Comparison of ENCODE assay signal across 24 mouse cellular contexts in the genomic region with DNA sequence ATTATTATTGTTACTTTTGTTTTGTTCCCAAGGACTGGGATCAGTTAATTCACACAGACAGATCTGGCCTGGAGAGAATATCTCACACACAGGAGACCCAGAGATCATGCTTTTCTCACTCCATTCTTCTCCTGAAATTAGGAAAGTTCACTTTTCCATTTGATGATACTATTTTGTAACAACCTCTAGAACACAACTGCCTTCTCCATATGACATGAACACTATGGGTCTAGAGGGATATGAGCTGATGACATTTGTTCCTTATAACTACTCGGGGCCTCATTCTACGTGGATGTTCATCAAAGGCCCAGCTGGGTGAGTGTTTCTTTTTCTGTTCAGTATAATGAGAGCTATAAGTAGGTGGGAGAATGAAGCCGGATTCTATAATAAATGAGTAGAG. TPM values are rescaled to one million over a fixed set of nuclear protein-coding genes. Genes with fewer than 3 reads are reported as not detected.
"Had no signal": no experiment of that assay in that cellular context is flagged by ENCODE, and none has a peak within 500 bp of the region (broad histone marks: within the 10 kb centered on the region; RNA-seq: fewer than 3 reads in every experiment).

A gene (plus strand): TSS at position 301 of the 400 bp plus-strand sequence.

- H3K27me3 ChIP-seq: neural tube, embryonic 13.5 days; neural tube, embryonic 15.5 days; stomach, embryonic 15.5 days had no signal

- H3K4me3 ChIP-seq: neural tube, embryonic 13.5 days; neural tube, embryonic 15.5 days; stomach, embryonic 15.5 days had no signal

- H3K27ac ChIP-seq: neural tube, embryonic 13.5 days; neural tube, embryonic 15.5 days; stomach, embryonic 15.5 days; stomach, postnatal 0 days had no signal

- H3K9me3 ChIP-seq: neural tube, embryonic 13.5 days; neural tube, embryonic 15.5 days; stomach, embryonic 15.5 days had no signal

- DNase-seq: retina, postnatal 1 day; right cerebral cortex, adult 18-20 months; right cerebral cortex, postnatal 14 days; right cerebral cortex, postnatal 25 days; right cerebral cortex, postnatal 4 days; spleen, adult 18-20 months; thymus, adult 18-20 months; thymus, adult 2 months; thymus, postnatal 14 days; thymus, postnatal 25 days; thymus, postnatal 36 days; thymus, postnatal 4 days had no signal

- H3K36me3 ChIP-seq: neural tube, embryonic 13.5 days; neural tube, embryonic 15.5 days; stomach, embryonic 15.5 days had no signal

- H3K4me1 ChIP-seq: neural tube, embryonic 13.5 days; neural tube, embryonic 15.5 days; stomach, embryonic 15.5 days had no signal

RNA-seq across cellular contexts. Expression of the gene that starts here (rescaled TPM):
- polyA plus RNA-seq: neural tube, embryonic 13.5 days; neural tube, embryonic 14.5 days; neural tube, embryonic 15.5 days; small intestine, adult 2 months; spleen, adult 2 months; stomach, embryonic 14.5 days; stomach, embryonic 15.5 days; stomach, embryonic 16.5 days; stomach, postnatal 0 days; testis, adult 2 months; thymus, adult 2 months; thymus, postnatal 0 days; urinary bladder, adult 2 months had no signal
